Mouse (Mus musculus) neural tube, embryonic 15.5 days (tissue): ENCODE data around the gene Vav1. TPM values are rescaled to one million over a fixed set of nuclear protein-coding genes. Genes with fewer than 3 reads are reported as not detected.

Experiments
- ATAC-seq: fragments of 200-750 bp; cut with Nextera tagmentation; 2 replicates; pipeline ENCODE4 v1.8.0; 2017; ENCODE audit warnings: mild to moderate bottlenecking, moderate TSS enrichment, moderate library complexity; ENCODE audit not compliant: low FRiP score
- H3K27ac ChIP-seq: fragments of 300-500 bp; sonication (generic); replicated peaks from 2 replicates; pipeline ENCODE4 v1.5.1; 2015; ENCODE audit warnings: mild to moderate bottlenecking, inconsistent platforms
- H3K27me3 ChIP-seq: fragments of 300-500 bp; sonication (generic); replicated peaks from 2 replicates; pipeline ENCODE4 v1.6.1; 2015; ENCODE audit warnings: inconsistent platforms
- H3K36me3 ChIP-seq: fragments of 300-500 bp; sonication (generic); 2 replicates; pipeline ENCODE4 v1.6.1; 2015; ENCODE audit warnings: inconsistent platforms
- H3K4me1 ChIP-seq: fragments of 300-500 bp; sonication (generic); 2 replicates; pipeline ENCODE4 v1.6.1; 2015; ENCODE audit warnings: inconsistent platforms
- H3K4me2 ChIP-seq: fragments of 300-500 bp; sonication (generic); 2 replicates; pipeline ENCODE4 v1.6.1; 2015; ENCODE audit warnings: inconsistent platforms, mild to moderate bottlenecking, moderate library complexity
- H3K4me3 ChIP-seq: fragments of 300-500 bp; sonication (generic); replicated peaks from 2 replicates; pipeline ENCODE4 v1.5.1; 2015; ENCODE audit warnings: mild to moderate bottlenecking, inconsistent platforms
- H3K9ac ChIP-seq: fragments of 300-500 bp; sonication (generic); replicated peaks from 2 replicates; pipeline ENCODE4 v1.6.1; 2015; ENCODE audit warnings: mild to moderate bottlenecking, inconsistent platforms
- H3K9me3 ChIP-seq: fragments of 300-500 bp; sonication (generic); replicated peaks from 2 replicates; pipeline ENCODE4 v1.6.1; 2016; ENCODE audit warnings: inconsistent platforms
- WGBS: fragments of 180-500 bp; shearing (Covaris S2); methylation state at CpG from one replicate; pipeline ENCODE4 v1.1.7; 2015; ENCODE audit warnings: mixed read lengths; 5-methylcytosine and 5-hydroxymethylcytosine counted together
- polyA plus RNA-seq: library from polyadenylated mRNA; unstranded; fragments of >200 nt; fragmentation: Nextera tagmentation; extraction: Ambion mirVana; gene quantifications from 2 replicates; pipeline ENCODE4 v1.2.1, GENCODE M21; 2015

Gene Vav1
- polyA plus RNA-seq, 1 experiment from 2014 or later, result 1.6 TPM

- Histone ChIP-seq H3K36me3 (no peaks in the 10 kb centered on the region), H3K4me2 (no peak overlapping the region), H3K4me1 (no peaks in the 10 kb centered on the region), H3K4me3 (no peak overlapping the region), H3K27me3 (no peaks in the 10 kb centered on the region), H3K9me3 (no peaks in the 10 kb centered on the region), H3K9ac (no peak overlapping the region), H3K27ac (no peak overlapping the region)
- no peak for ATAC-seq
- WGBS, result 90% methylated on average over 5 of the region's 5 CpGs
Measured at GRCm38 (mm10) chr17:57289252-57289651, 10.4 kb downstream of the Vav1 start.

GRCm38 (mm10) chr17:57290001-57290670, 11.2 kb downstream of the Vav1 start:
- no peak for ATAC-seq
- Histone ChIP-seq H3K9ac (no peak overlapping the region), H3K27ac (no peak overlapping the region), H3K4me1 (no peaks in the 10 kb centered on the region), H3K9me3 (no peaks in the 10 kb centered on the region), H3K4me2 (no peak overlapping the region), H3K4me3 (no peak overlapping the region), H3K27me3 (no peaks in the 10 kb centered on the region), H3K36me3 (no peaks in the 10 kb centered on the region)
- WGBS, result 91% methylated on average over 9 of the region's 9 CpGs

GRCm38 (mm10) chr17:57290671-57291055, 11.8 kb downstream of the Vav1 start:
- Histone ChIP-seq H3K4me3 (no peak overlapping the region), H3K9ac (no peak overlapping the region), H3K27me3 (no peaks in the 10 kb centered on the region), H3K4me1 (no peaks in the 10 kb centered on the region), H3K9me3 (no peaks in the 10 kb centered on the region), H3K27ac (no peak overlapping the region), H3K36me3 (no peaks in the 10 kb centered on the region), H3K4me2 (no peak overlapping the region)
- ATAC-seq, result no peak
- WGBS, result 84% methylated on average over 7 of the region's 7 CpGs

- WGBS, result 87% methylated on average over 2 of the region's 2 CpGs
- Histone ChIP-seq H3K9me3 (no peaks in the 10 kb centered on the region), H3K4me2 (no peak overlapping the region), H3K4me3 (no peak overlapping the region), H3K4me1 (no peaks in the 10 kb centered on the region), H3K27me3 (no peaks in the 10 kb centered on the region), H3K36me3 (no peaks in the 10 kb centered on the region), H3K9ac (no peak overlapping the region), H3K27ac (no peak overlapping the region)
- ATAC-seq, result no peak
Measured at GRCm38 (mm10) chr17:57292302-57292701, 13.4 kb downstream of the Vav1 start.

- ATAC-seq, result no peak
- no peaks in the 10 kb centered on the region for H3K4me1 ChIP-seq
- 94% methylated on average over 9 of the region's 9 CpGs for WGBS
Measured at GRCm38 (mm10) chr17:57292968-57293367, 14.1 kb downstream of the Vav1 start.

GRCm38 (mm10) chr17:57295935-57296334, 17.0 kb downstream of the Vav1 start:
- 94% methylated on average over 9 of the region's 9 CpGs for WGBS
- ATAC-seq, result no peak
- no peaks in the 10 kb centered on the region for H3K36me3 ChIP-seq
- no peak overlapping the region for H3K4me2 ChIP-seq
- H3K27me3 ChIP-seq, result no peaks in the 10 kb centered on the region
- no peak overlapping the region for H3K4me3 ChIP-seq
- no peaks in the 10 kb centered on the region for H3K9me3 ChIP-seq
- no peak overlapping the region for H3K27ac ChIP-seq
- no peaks in the 10 kb centered on the region for H3K4me1 ChIP-seq
- no peak overlapping the region for H3K9ac ChIP-seq

More at GRCm38 (mm10) chr17:57292968-57293367, 14.1 kb downstream of the Vav1 start:
- H3K27ac ChIP-seq, result no peak overlapping the region
- no peak overlapping the region for H3K9ac ChIP-seq
- no peaks in the 10 kb centered on the region for H3K9me3 ChIP-seq
- no peaks in the 10 kb centered on the region for H3K36me3 ChIP-seq
- H3K27me3 ChIP-seq, result no peaks in the 10 kb centered on the region
- H3K4me2 ChIP-seq, result no peak overlapping the region
- H3K4me3 ChIP-seq, result no peak overlapping the region

- no peak overlapping the region for H3K4me3 ChIP-seq
- no peak for ATAC-seq
- H3K9me3 ChIP-seq, result no peaks in the 10 kb centered on the region
- no peaks in the 10 kb centered on the region for H3K27me3 ChIP-seq
- H3K4me1 ChIP-seq, result no peaks in the 10 kb centered on the region
- H3K4me2 ChIP-seq, result no peak overlapping the region
- H3K36me3 ChIP-seq, result no peaks in the 10 kb centered on the region
- WGBS, result 90% methylated on average over 12 of the region's 12 CpGs
- H3K27ac ChIP-seq, result no peak overlapping the region
- no peak overlapping the region for H3K9ac ChIP-seq
Measured at GRCm38 (mm10) chr17:57297040-57297439, 18.1 kb downstream of the Vav1 start.

GRCm38 (mm10) chr17:57305593-57305992, 26.7 kb downstream of the Vav1 start:
- WGBS, result 70% methylated on average over 4 of the region's 4 CpGs
- no peak for ATAC-seq
- Histone ChIP-seq H3K9ac (no peak overlapping the region), H3K4me3 (no peak overlapping the region), H3K4me1 (no peaks in the 10 kb centered on the region), H3K27ac (no peak overlapping the region), H3K36me3 (no peaks in the 10 kb centered on the region), H3K9me3 (no peaks in the 10 kb centered on the region), H3K27me3 (no peaks in the 10 kb centered on the region), H3K4me2 (no peak overlapping the region)

GRCm38 (mm10) chr17:57307074-57307473, 28.2 kb downstream of the Vav1 start:
- no peaks in the 10 kb centered on the region for H3K9me3 ChIP-seq
- H3K4me3 ChIP-seq, result no peak overlapping the region
- no peak overlapping the region for H3K4me2 ChIP-seq
- H3K9ac ChIP-seq, result no peak overlapping the region
- H3K4me1 ChIP-seq, result no peaks in the 10 kb centered on the region
- WGBS, result 84% methylated on average over 6 of the region's 6 CpGs
- ATAC-seq, result no peak
- no peak overlapping the region for H3K27ac ChIP-seq
- no peaks in the 10 kb centered on the region for H3K36me3 ChIP-seq
- H3K27me3 ChIP-seq, result no peaks in the 10 kb centered on the region

GRCm38 (mm10) chr17:57311801-57312200, 32.9 kb downstream of the Vav1 start:
- Histone ChIP-seq H3K9ac (no peak overlapping the region), H3K27ac (no peak overlapping the region), H3K36me3 (no peaks in the 10 kb centered on the region), H3K9me3 (no peaks in the 10 kb centered on the region), H3K4me2 (no peak overlapping the region), H3K4me3 (no peak overlapping the region), H3K4me1 (no peaks in the 10 kb centered on the region), H3K27me3 (no peaks in the 10 kb centered on the region)
- 46% methylated on average over 13 of the region's 13 CpGs for WGBS
- ATAC-seq, result no peak

- H3K9me3 ChIP-seq, result no peaks in the 10 kb centered on the region
- H3K27ac ChIP-seq, result no peak overlapping the region
- H3K36me3 ChIP-seq, result no peaks in the 10 kb centered on the region
- H3K4me2 ChIP-seq, result no peak overlapping the region
- no peaks in the 10 kb centered on the region for H3K27me3 ChIP-seq
- H3K4me1 ChIP-seq, result 0 out of 2 replicates have a peak, but pooled peaks cover 4% of the 10 kb centered on the region
- 53% methylated on average over 8 of the region's 8 CpGs for WGBS
- H3K9ac ChIP-seq, result no peak overlapping the region
- H3K4me3 ChIP-seq, result no peak overlapping the region
- ATAC-seq, result no peak
Measured at GRCm38 (mm10) chr17:57327615-57328014, 48.7 kb downstream of the Vav1 start.

GRCm38 (mm10) chr17:57328944-57329343, 50.0 kb downstream of the Vav1 start:
- Histone ChIP-seq H3K9me3 (no peaks in the 10 kb centered on the region), H3K4me2 (no peak overlapping the region), H3K9ac (no peak overlapping the region), H3K27ac (no peak overlapping the region), H3K4me1 (0 out of 2 replicates have a peak, but pooled peaks cover 4% of the 10 kb centered on the region), H3K36me3 (no peaks in the 10 kb centered on the region), H3K27me3 (no peaks in the 10 kb centered on the region), H3K4me3 (no peak overlapping the region)
- ATAC-seq, result no peak
- WGBS, result 40% methylated on average over 4 of the region's 6 CpGs
